Mouse (Mus musculus) limb, embryonic 11.5 days (tissue): ENCODE results near the gene Gm3327. TPM values are rescaled to one million over a fixed set of nuclear protein-coding genes. Genes with fewer than 3 reads are reported as not detected.
"Not testable (repeated sequence)": the region's sequence is repeated elsewhere in the genome, so short reads cannot be mapped to it uniquely, and the experiment has no call there.

Experiments used
- ATAC-seq: fragments of 200-750 bp; cut with Nextera tagmentation; 2 replicates; pipeline ENCODE4 v1.8.0; 2017; ENCODE audit warnings: low read depth; ENCODE audit not compliant: insufficient number of reproducible peaks, low FRiP score, low TSS enrichment
- DNase-seq: peaks from one replicate; pipeline ENCODE4 v3.0.0-alpha.2; 2015; ENCODE audit warnings: low spot score
- H3K27ac ChIP-seq: fragments of 300-500 bp; sonication (generic); replicated peaks from 2 replicates; pipeline ENCODE4 v1.5.1; 2014; ENCODE audit warnings: low read depth, mild to moderate bottlenecking, low read length
- H3K27me3 ChIP-seq: fragments of 300-500 bp; sonication (generic); 2 replicates; pipeline ENCODE4 v1.6.1; 2014; ENCODE audit warnings: mild to moderate bottlenecking, low read length, mixed read lengths; ENCODE audit not compliant: control insufficient read depth, insufficient read depth
- H3K36me3 ChIP-seq: fragments of 300-500 bp; sonication (generic); 2 replicates; pipeline ENCODE4 v1.6.1; 2014; ENCODE audit warnings: mild to moderate bottlenecking, low read length, moderate library complexity, mixed read lengths; ENCODE audit not compliant: control insufficient read depth, insufficient read depth
- H3K4me1 ChIP-seq: fragments of 300-500 bp; sonication (generic); 2 replicates; pipeline ENCODE4 v1.6.1; 2014; ENCODE audit warnings: low read length, mixed read lengths; ENCODE audit not compliant: control insufficient read depth, insufficient read depth
- H3K4me2 ChIP-seq: fragments of 300-500 bp; sonication (generic); 2 replicates; pipeline ENCODE4 v1.6.1; 2014; ENCODE audit warnings: low read depth, mild to moderate bottlenecking, moderate library complexity; ENCODE audit not compliant: severe bottlenecking
- H3K4me3 ChIP-seq: fragments of 300-500 bp; sonication (generic); 2 replicates; pipeline ENCODE4 v1.5.1; 2014; ENCODE audit warnings: low read depth, low read length
- H3K9ac ChIP-seq: fragments of 300-500 bp; sonication (generic); 2 replicates; pipeline ENCODE4 v1.6.1; 2014; ENCODE audit warnings: mild to moderate bottlenecking, low read length
- H3K9me3 ChIP-seq: fragments of 300-500 bp; sonication (generic); 2 replicates; pipeline ENCODE4 v1.6.1; 2016; ENCODE audit warnings: low read length; ENCODE audit not compliant: control insufficient read depth
- WGBS: fragments of 180-500 bp; shearing (Covaris S2); extraction: QIAGEN DNeasy Blood & Tissue Kit; methylation state at CpG from one replicate; pipeline ENCODE4 v1.1.7; 2014; 5-methylcytosine and 5-hydroxymethylcytosine counted together
- polyA plus RNA-seq: library from polyadenylated mRNA; unstranded; fragments of >200 nt; fragmentation: Nextera tagmentation; extraction: Ambion mirVana; gene quantifications from 2 replicates; pipeline ENCODE4 v1.2.1, GENCODE M21; 2014

The Gm3327 gene
- not detected in 2 replicates for polyA plus RNA-seq

DNA sequence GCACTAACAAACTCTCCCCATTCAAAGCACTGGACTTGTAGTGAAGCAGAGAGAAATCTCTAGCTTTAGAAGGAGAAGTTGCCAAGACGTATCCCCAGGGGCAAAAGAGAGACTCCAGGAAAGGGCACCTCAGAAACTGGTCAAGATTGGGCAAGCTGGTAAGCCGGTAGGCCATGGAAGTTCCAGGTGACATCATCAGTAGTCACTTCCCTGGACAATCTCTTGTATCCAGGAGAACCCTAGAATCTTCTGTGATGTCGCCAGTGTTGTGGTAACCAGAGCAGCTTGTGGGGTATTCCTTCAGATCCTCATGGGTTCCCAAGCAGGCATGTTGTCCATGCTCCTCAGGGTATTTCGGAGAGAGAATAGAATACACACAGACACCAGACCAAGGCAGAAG lies at the start of gene Gm3327:
TSS of gene Gm3327 (plus strand) at position 301 of the 400 bp plus-strand sequence.
- 87% methylated on average over 3 of the region's 4 CpGs for WGBS
- not testable (repeated sequence) for H3K4me2 ChIP-seq, H3K9me3 ChIP-seq, H3K27me3 ChIP-seq, H3K36me3 ChIP-seq, H3K9ac ChIP-seq, DNase-seq, H3K27ac ChIP-seq, ATAC-seq, H3K4me3 ChIP-seq, H3K4me1 ChIP-seq

DNA sequence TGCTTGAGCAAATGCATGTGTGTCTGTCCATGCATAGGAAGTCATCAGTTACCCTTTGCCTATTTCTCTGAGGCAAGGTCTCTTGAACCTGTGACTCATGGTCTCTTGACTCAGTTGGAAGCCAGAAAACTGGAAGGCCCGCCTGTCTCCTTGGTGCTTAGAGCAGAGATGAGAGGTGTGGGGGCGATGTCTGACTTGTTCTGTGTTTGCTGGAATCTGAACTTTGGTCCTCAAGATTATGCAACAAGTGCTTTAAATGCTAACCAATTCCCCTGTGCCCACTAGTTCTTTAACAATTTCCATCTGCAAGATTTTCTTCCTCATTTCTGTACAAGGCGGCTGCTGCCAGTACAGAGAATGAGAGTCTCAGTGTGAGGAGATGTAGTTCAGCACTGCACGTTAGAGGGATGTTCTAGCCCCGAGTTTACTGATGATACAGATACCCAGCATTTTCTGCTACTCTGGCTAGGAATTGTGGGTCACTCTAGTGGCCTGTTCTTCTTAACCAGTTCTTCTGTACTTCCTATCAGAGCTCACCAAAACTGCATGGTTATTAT lies 45.8 kb upstream of the Gm3327 start:
- not testable (repeated sequence) for H3K4me3 ChIP-seq, ATAC-seq, H3K9ac ChIP-seq, H3K4me2 ChIP-seq, DNase-seq, H3K36me3 ChIP-seq, H3K4me1 ChIP-seq, H3K27ac ChIP-seq, H3K27me3 ChIP-seq, H3K9me3 ChIP-seq
- WGBS: 78% methylated on average over 4 of the region's 5 CpGs

- H3K4me1 ChIP-seq, H3K9ac ChIP-seq, H3K27me3 ChIP-seq, DNase-seq, H3K27ac ChIP-seq, H3K4me3 ChIP-seq, H3K36me3 ChIP-seq, ATAC-seq, H3K4me2 ChIP-seq, H3K9me3 ChIP-seq: not testable (repeated sequence)
- 96% methylated on average over 1 of the region's 1 CpGs for WGBS
Measured at GRCm38 (mm10) chr14:44086588-44086987, 37.1 kb upstream of the Gm3327 start.

GRCm38 (mm10) chr14:44087535-44087934 lies 36.1 kb upstream of the Gm3327 start:
- DNase-seq, H3K9ac ChIP-seq, H3K9me3 ChIP-seq, ATAC-seq, H3K27me3 ChIP-seq, H3K4me2 ChIP-seq, H3K36me3 ChIP-seq, H3K4me3 ChIP-seq, H3K4me1 ChIP-seq, H3K27ac ChIP-seq: not testable (repeated sequence)
- 79% methylated on average over 2 of the region's 2 CpGs for WGBS

DNA sequence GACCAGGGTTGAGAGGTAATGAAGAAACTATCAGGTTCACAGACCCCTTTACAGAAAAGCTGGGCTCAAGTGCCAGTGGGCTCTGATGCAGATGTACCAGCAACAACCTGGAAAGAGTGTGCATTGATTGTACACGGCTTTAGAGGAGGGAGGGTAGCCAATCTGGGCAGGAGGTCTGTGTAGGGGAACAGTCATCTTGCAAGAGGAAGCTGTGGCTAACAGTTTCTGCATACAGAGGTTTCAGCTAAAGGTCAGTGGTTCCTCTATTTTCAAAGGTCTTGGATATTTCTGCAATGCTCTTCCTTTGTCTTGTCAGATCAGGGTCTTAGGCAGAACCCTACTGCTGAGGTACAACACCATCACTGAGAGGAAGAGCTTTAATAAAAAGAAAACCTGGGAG lies 32.1 kb upstream of the Gm3327 start:
- H3K27me3 ChIP-seq, H3K9me3 ChIP-seq, H3K4me2 ChIP-seq, H3K4me1 ChIP-seq, H3K4me3 ChIP-seq, H3K36me3 ChIP-seq, H3K27ac ChIP-seq, ATAC-seq, DNase-seq, H3K9ac ChIP-seq: not testable (repeated sequence)
- WGBS: 73% methylated on average over 1 of the region's 1 CpGs

- 58% methylated on average over 5 of the region's 5 CpGs for WGBS
- H3K27me3 ChIP-seq, H3K27ac ChIP-seq, ATAC-seq, H3K36me3 ChIP-seq, H3K4me1 ChIP-seq, H3K9me3 ChIP-seq, H3K4me3 ChIP-seq, H3K4me2 ChIP-seq, DNase-seq, H3K9ac ChIP-seq: not testable (repeated sequence)
Measured at GRCm38 (mm10) chr14:44094445-44094844, 29.2 kb upstream of the Gm3327 start.

DNA sequence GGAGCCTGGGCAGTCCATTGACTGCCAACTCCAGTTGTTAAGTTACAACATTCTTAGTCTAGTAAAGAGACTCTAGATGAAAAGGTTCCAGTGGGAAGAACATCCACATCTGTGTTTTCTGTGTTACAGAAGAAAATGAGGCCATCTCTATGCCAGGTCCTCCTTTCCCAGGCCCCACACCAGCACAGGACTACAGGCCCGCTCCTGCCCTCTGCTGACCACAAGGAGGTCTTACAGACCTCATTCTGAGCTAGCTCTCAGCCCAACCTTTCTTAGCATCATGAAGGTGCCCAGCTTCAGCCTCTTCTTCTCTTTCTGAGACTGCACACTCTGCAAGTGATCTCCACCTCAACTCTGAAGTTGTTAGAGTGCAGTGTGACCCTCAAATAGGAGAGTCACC lies 23.6 kb upstream of the Gm3327 start:
- H3K27ac ChIP-seq, DNase-seq, ATAC-seq, H3K27me3 ChIP-seq, H3K9ac ChIP-seq, H3K4me2 ChIP-seq, H3K4me1 ChIP-seq, H3K36me3 ChIP-seq, H3K4me3 ChIP-seq, H3K9me3 ChIP-seq: not testable (repeated sequence)
- no CpG with 5 or more reads among the region's 1 CpGs for WGBS

DNA sequence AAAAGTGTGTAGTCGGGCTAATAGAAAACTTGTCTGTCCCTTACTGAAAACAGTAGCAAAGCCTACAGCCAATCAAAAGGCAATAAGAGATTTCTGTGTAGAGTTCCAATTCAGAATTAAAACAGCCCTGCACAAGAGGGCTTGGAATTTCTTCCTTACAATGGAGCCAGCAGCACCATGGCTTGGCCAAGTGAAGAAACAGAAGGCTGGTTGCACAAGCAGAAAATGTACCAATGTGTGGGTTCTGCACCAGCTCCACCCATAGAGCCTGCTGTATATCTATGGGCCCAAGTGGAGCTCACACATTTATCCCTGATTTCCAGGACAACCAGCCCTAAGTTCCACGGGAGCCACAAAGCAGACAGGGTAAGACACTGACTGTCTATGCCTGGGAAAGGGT lies 21.3 kb upstream of the Gm3327 start, which contains the start of gene Ear2:
TSS of gene Ear2 (plus strand) at position 301 of the 400 bp plus-strand sequence.
- H3K27me3 ChIP-seq, DNase-seq, H3K4me1 ChIP-seq, ATAC-seq, H3K36me3 ChIP-seq, H3K9me3 ChIP-seq, H3K4me3 ChIP-seq, H3K4me2 ChIP-seq, H3K27ac ChIP-seq, H3K9ac ChIP-seq: not testable (repeated sequence)
- 88% methylated on average over 2 of the region's 2 CpGs for WGBS

- no peaks in the 10 kb centered on the region for H3K27me3 ChIP-seq
- H3K4me3 ChIP-seq: no peak overlapping the region
- H3K9ac ChIP-seq: no peak overlapping the region
- no peak overlapping the region for H3K27ac ChIP-seq
- H3K36me3 ChIP-seq: no peaks in the 10 kb centered on the region
- DNase-seq (no peak), ATAC-seq (no peak)
- H3K9me3 ChIP-seq: no peaks in the 10 kb centered on the region
- no peaks in the 10 kb centered on the region for H3K4me1 ChIP-seq
- no peak overlapping the region for H3K4me2 ChIP-seq
Measured at GRCm38 (mm10) chr14:44110981-44111380, 12.7 kb upstream of the Gm3327 start.
